Mouse (Mus musculus): ENCODE results near the gene Klrg2. TPM values are rescaled to one million over a fixed set of nuclear protein-coding genes. Genes with fewer than 3 reads are reported as not detected.

Klrg2 gene
- total and polyA plus RNA-seq, 3 experiments = 0.12 to 0.34 (median 0.27) TPM

DNA sequence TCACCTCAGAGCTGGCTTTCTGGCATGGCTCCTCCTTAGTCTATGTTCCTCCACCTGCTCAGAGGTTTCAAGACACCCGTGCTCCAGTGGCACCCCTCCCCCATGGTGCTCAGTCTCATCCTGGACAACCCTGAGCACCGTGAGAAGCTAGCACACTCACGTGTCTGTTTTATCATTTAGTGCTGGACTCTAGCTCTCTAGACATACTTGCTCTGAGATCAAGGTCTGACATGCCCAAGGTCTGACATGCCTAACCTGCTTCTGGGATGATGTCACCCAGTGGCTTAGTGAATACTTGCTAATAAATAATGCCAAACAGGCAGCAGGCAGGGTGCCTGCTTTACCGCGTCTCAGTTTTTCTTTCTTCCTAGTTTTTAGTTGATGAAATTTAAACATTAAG is 5.6 kb upstream of the Klrg2 start:
- no peaks in the 10 kb centered on the region for H3K36me3 ChIP-seq (replicated peaks in 1 of 2; ENCODE audit: control insufficient read depth in 1 of 2, insufficient read depth in 1 of 2, low read length in 1 of 2)
- no peaks in the 10 kb centered on the region for H3K27me3 ChIP-seq (replicated peaks)
- no peak for TF ChIP-seq SMC3 (IDR thresholded peaks at IDR 0.05; ENCODE audit: low read depth, low read length)
- no peak for TF ChIP-seq SIN3A (IDR thresholded peaks at IDR 0.05; ENCODE audit: low read length)
- TF ChIP-seq RAD21 (IDR thresholded peaks at IDR 0.05; ENCODE audit: low read depth, low read length) = no peak
- TF ChIP-seq ZMIZ1 (IDR thresholded peaks at IDR 0.05; ENCODE audit: low read depth, low read length) = no peak
- no peak for TF ChIP-seq RCOR1 (conservative IDR thresholded peaks at IDR 0.05; ENCODE audit: low read depth, low read length)
- TF ChIP-seq ZNF384 (IDR thresholded peaks at IDR 0.05; ENCODE audit: low read depth, low read length) = no peak
- TF ChIP-seq PAX5 (IDR thresholded peaks at IDR 0.05; ENCODE audit: low read length) = no peak
- no peak for TF ChIP-seq ZKSCAN1 (IDR thresholded peaks at IDR 0.05; ENCODE audit: borderline replicate concordance, low read depth, low read length)
- TF ChIP-seq NELFE (IDR thresholded peaks at IDR 0.05; ENCODE audit: low read depth, low read length) = no peak
- TF ChIP-seq HCFC1 (IDR thresholded peaks at IDR 0.05; ENCODE audit: low read depth, low read length) = no peak
- no peak for TF ChIP-seq MEF2A (IDR thresholded peaks at IDR 0.05; ENCODE audit: borderline replicate concordance, low read depth, low read length)
- TF ChIP-seq MAZ (IDR thresholded peaks at IDR 0.05; ENCODE audit: low read depth, low read length) = no peak
- H3K9me3 ChIP-seq (replicated peaks; ENCODE audit: low read length) = no peaks in the 10 kb centered on the region
- no peak overlapping the region for H3K4me2 ChIP-seq (ENCODE audit: insufficient read depth, low read depth, poor library complexity, severe bottlenecking)
- no peak overlapping the region for H3K27ac ChIP-seq (ENCODE audit: insufficient read depth, low read depth)
- no peak overlapping the region for H3K4me3 ChIP-seq (replicated peaks in 1 of 3; ENCODE audit: low read depth in 2 of 3, low read length in 2 of 3, poor library complexity in 1 of 3)
- dilution Hi-C loops (cut with MboI; ENCODE audit: extremely low pct_ligation_motif_present, extremely low pct_unique_long_range_greater_than_20kb, low sequenced_read_pairs) = no loop called here
- H3K79me2 ChIP-seq (replicated peaks; ENCODE audit: control insufficient read depth, extremely low read depth, insufficient read depth, poor library complexity, severe bottlenecking) = no peaks in the 10 kb centered on the region
- DNase-seq (ENCODE audit: extremely low read depth) = no peak
- in situ Hi-C loops (cut with MboI; ENCODE audit: low pct_ligation_motif_present, low pct_unique_long_range_greater_than_20kb, low sequenced_read_pairs) = loop anchor here (10.0 kb wide), 1 partner anchor 262 kb away; no protein-coding TSS in a partner anchor
- peaks cover 4 to 5% of the 10 kb centered on the region in 2 experiments; a peak in 1 of 4 replicates for H3K4me1 ChIP-seq (ENCODE audit: control insufficient read depth in 1 of 2, insufficient read depth in 2 of 2)
- no peak overlapping the region for H3K9ac ChIP-seq (ENCODE audit: insufficient read depth, low read depth)

DNA sequence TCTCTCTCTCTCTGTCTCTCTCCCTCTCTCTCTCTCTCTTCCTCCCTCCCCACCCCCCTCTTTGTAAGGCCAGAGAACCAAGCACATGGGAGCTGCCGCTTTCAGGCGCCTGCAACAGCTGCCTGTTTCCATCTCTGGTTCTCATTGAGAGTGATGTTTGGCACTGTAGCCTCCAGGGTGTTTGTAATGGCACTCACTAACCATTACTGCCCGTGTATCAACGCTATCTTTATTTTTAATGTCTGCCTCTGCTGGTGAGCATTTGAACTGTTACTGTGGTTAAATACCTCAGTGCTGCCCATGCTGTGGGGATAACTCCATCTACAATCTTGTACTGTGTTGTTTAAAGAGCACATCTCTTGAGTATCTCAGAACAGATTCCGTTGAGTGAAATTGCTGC is 4.6 kb upstream of the Klrg2 start:
- dilution Hi-C loops (cut with MboI; ENCODE audit: extremely low pct_ligation_motif_present, extremely low pct_unique_long_range_greater_than_20kb, low sequenced_read_pairs) = no loop called here
- H3K27ac ChIP-seq (ENCODE audit: insufficient read depth, low read depth) = no peak overlapping the region
- TF ChIP-seq ELF1 (IDR thresholded peaks at IDR 0.05; ENCODE audit: low read depth, low read length) = no peak
- peak in 1 of 2 experiments; percentile 28; a peak in 1 of 4 replicates for TF ChIP-seq CTCF (conservative IDR thresholded peaks at IDR 0.05 in 1 of 2, IDR thresholded peaks at IDR 0.05 in 1 of 2; ENCODE audit: low read depth in 2 of 2, low read length in 2 of 2)

DNA sequence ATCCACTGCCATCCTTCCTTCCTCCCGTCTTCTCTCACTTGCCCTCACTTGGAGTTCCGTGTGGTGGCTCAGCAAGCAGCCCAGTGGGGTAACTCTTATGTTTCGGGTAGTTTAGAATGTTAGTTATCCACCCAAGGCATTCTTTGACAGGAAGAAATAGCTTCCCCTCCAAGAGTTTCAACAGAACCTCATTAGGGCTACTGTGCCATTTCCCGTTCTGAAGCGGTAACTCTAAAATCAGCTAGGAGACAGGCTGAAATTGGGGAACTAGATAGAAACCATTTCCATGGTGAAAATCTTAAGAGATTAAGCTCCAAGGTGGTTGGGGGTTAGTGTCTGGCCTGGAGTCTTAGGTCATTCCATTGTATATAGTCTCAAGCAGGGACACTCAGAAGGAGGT is 4.2 kb upstream of the Klrg2 start:
- H3K27ac ChIP-seq (ENCODE audit: insufficient read depth, low read depth) = no peak overlapping the region
- H3K9ac ChIP-seq (ENCODE audit: insufficient read depth, low read depth) = no peak overlapping the region
- no peaks in the 10 kb centered on the region for H3K36me3 ChIP-seq (replicated peaks in 1 of 2; ENCODE audit: control insufficient read depth in 1 of 2, insufficient read depth in 1 of 2, low read length in 1 of 2)
- in situ Hi-C loops (cut with MboI; ENCODE audit: low pct_ligation_motif_present, low pct_unique_long_range_greater_than_20kb, low sequenced_read_pairs) (loop anchor here (10.0 kb wide), 1 partner anchor 264 kb away; no protein-coding TSS in a partner anchor), dilution Hi-C loops (cut with MboI; ENCODE audit: extremely low pct_ligation_motif_present, extremely low pct_unique_long_range_greater_than_20kb, low sequenced_read_pairs) (no loop called here)
- no peak for TF ChIP-seq ETS1 (conservative IDR thresholded peaks at IDR 0.05; ENCODE audit: low read depth, low read length)
- no peak for TF ChIP-seq CHD2 (IDR thresholded peaks at IDR 0.05; ENCODE audit: low read length)
- no peak for TF ChIP-seq BHLHE40 (IDR thresholded peaks at IDR 0.05; ENCODE audit: low read depth, low read length)
- peaks cover 5% of the 10 kb centered on the region for H3K9me3 ChIP-seq (replicated peaks; ENCODE audit: low read length)
- H3K79me2 ChIP-seq (replicated peaks; ENCODE audit: control insufficient read depth, extremely low read depth, insufficient read depth, poor library complexity, severe bottlenecking) = no peaks in the 10 kb centered on the region
- no peak overlapping the region for H3K4me2 ChIP-seq (ENCODE audit: insufficient read depth, low read depth, poor library complexity, severe bottlenecking)
- no peak overlapping the region for H3K4me3 ChIP-seq (replicated peaks in 1 of 3; ENCODE audit: low read depth in 2 of 3, low read length in 2 of 3, poor library complexity in 1 of 3)
- H3K27me3 ChIP-seq (replicated peaks) = no peaks in the 10 kb centered on the region
- DNase-seq (ENCODE audit: extremely low read depth) = no peak
- H3K4me1 ChIP-seq (ENCODE audit: control insufficient read depth in 1 of 2, insufficient read depth in 2 of 2) = peaks cover 4 to 5% of the 10 kb centered on the region in 2 experiments; a peak in 2 of 4 replicates

More for the DNA sequence above, 4.6 kb upstream of the Klrg2 start:
- Histone ChIP-seq H3K4me1 (ENCODE audit: control insufficient read depth in 1 of 2, insufficient read depth in 2 of 2) (peaks cover 4 to 5% of the 10 kb centered on the region in 2 experiments; a peak in 2 of 4 replicates), H3K4me2 (ENCODE audit: insufficient read depth, low read depth, poor library complexity, severe bottlenecking) (no peak overlapping the region), H3K9me3 (replicated peaks; ENCODE audit: low read length) (peaks cover 1% of the 10 kb centered on the region), H3K79me2 (replicated peaks; ENCODE audit: control insufficient read depth, extremely low read depth, insufficient read depth, poor library complexity, severe bottlenecking) (no peaks in the 10 kb centered on the region), H3K9ac (ENCODE audit: insufficient read depth, low read depth) (no peak overlapping the region), H3K4me3 (replicated peaks in 1 of 3; ENCODE audit: low read depth in 2 of 3, low read length in 2 of 3, poor library complexity in 1 of 3) (no peak overlapping the region), H3K36me3 (replicated peaks in 1 of 2; ENCODE audit: control insufficient read depth in 1 of 2, insufficient read depth in 1 of 2, low read length in 1 of 2) (no peaks in the 10 kb centered on the region), H3K27me3 (replicated peaks) (no peaks in the 10 kb centered on the region)
- in situ Hi-C loops (cut with MboI; ENCODE audit: low pct_ligation_motif_present, low pct_unique_long_range_greater_than_20kb, low sequenced_read_pairs) = loop anchor here (10.0 kb wide), 1 partner anchor 263 kb away; no protein-coding TSS in a partner anchor
- no peak for DNase-seq (ENCODE audit: extremely low read depth)

Data from CH12.LX (cell line).